Mouse (Mus musculus) C2C12 (cell line): Measurements from ENCODE around the gene Unc5b.

Source experiments
- CEBPB ChIP-seq: IDR thresholded peaks from one replicate; pipeline ENCODE4 v1.6.1; 2011; ENCODE audit warnings: low read depth, mild to moderate bottlenecking, control low read depth, moderate library complexity
- CTCF ChIP-seq: IDR thresholded peaks from one replicate; pipeline ENCODE4 v1.5.1; 2011; ENCODE audit not compliant: control insufficient read depth, insufficient read depth, insufficient read length
- FOSL1 ChIP-seq: IDR thresholded peaks from one replicate; pipeline ENCODE4 v1.8.0; 2011; ENCODE audit warnings: mild to moderate bottlenecking, low read length; ENCODE audit not compliant: poor library complexity, insufficient read depth, severe bottlenecking
- MAX ChIP-seq: IDR thresholded peaks from one replicate; pipeline ENCODE4 v1.6.1; 2011; ENCODE audit warnings: mild to moderate bottlenecking, control low read depth
- MYOD1 ChIP-seq: IDR thresholded peaks from one replicate; pipeline ENCODE4 v1.6.1; 2011; ENCODE audit warnings: low read depth; ENCODE audit not compliant: control insufficient read depth, insufficient read length
- MYOG ChIP-seq: IDR thresholded peaks from one replicate; pipeline ENCODE4 v1.6.1; 2011; ENCODE audit not compliant: control insufficient read depth, insufficient read length; ENCODE audit errors: extremely low read depth
- USF1 ChIP-seq: IDR thresholded peaks from one replicate; pipeline ENCODE4 v1.6.1; 2011; ENCODE audit warnings: low read depth, mild to moderate bottlenecking, control low read depth, moderate library complexity

GRCm38 (mm10) chr10:60767400-60767799 lies 64.0 kb downstream of the Unc5b start:
- no peak for TF ChIP-seq MYOD1
- no peak for TF ChIP-seq CTCF
- TF ChIP-seq USF1 = no peak
- TF ChIP-seq MAX = no peak
- TF ChIP-seq CEBPB = no peak
- no peak for TF ChIP-seq FOSL1
- no peak for TF ChIP-seq MYOG
